Mouse (Mus musculus) liver, embryonic 16.5 days (tissue): ENCODE measurements around the gene Fzd9. TPM values are rescaled to one million over a fixed set of nuclear protein-coding genes. Genes with fewer than 3 reads are reported as not detected.
A peak's percentile ranks its signal among the peaks of the same experiment; 100 is the strongest.

Experiments used
- ATAC-seq: fragments of 200-750 bp; cut with Nextera tagmentation; 2 replicates; pipeline ENCODE4 v1.8.0; 2017; ENCODE audit warnings: low read depth, mild to moderate bottlenecking, moderate number of reproducible peaks, moderate library complexity
- H3K27ac ChIP-seq: fragments of 300-500 bp; sonication (generic); 2 replicates; pipeline ENCODE4 v1.5.1; 2014; ENCODE audit warnings: mild to moderate bottlenecking, low read length
- H3K27me3 ChIP-seq: fragments of 300-500 bp; sonication (generic); 2 replicates; pipeline ENCODE4 v1.6.1; 2014; ENCODE audit warnings: low read depth, low read length, mixed read lengths; ENCODE audit not compliant: control insufficient read depth, insufficient read depth
- H3K36me3 ChIP-seq: fragments of 300-500 bp; sonication (generic); 2 replicates; pipeline ENCODE4 v1.6.1; 2014; ENCODE audit warnings: mild to moderate bottlenecking; ENCODE audit not compliant: control insufficient read depth, insufficient read depth
- H3K4me1 ChIP-seq: fragments of 300-500 bp; sonication (generic); 2 replicates; pipeline ENCODE4 v1.6.1; 2014; ENCODE audit warnings: low read depth, low read length, mixed read lengths; ENCODE audit not compliant: control insufficient read depth
- H3K4me2 ChIP-seq: fragments of 300-500 bp; sonication (generic); 2 replicates; pipeline ENCODE4 v1.6.1; 2014; ENCODE audit warnings: low read depth, low read length, mixed read lengths
- H3K4me3 ChIP-seq: fragments of 300-500 bp; sonication (generic); 2 replicates; pipeline ENCODE4 v1.5.1; 2014; ENCODE audit warnings: low read depth, mild to moderate bottlenecking, low read length
- H3K9ac ChIP-seq: fragments of 300-500 bp; sonication (generic); 2 replicates; pipeline ENCODE4 v1.6.1; 2014; ENCODE audit warnings: low read depth, low read length
- H3K9me3 ChIP-seq: fragments of 300-500 bp; sonication (generic); replicated peaks from 2 replicates; pipeline ENCODE4 v1.6.1; 2016; ENCODE audit warnings: low read length; ENCODE audit not compliant: control insufficient read depth
- WGBS: fragments of 180-500 bp; shearing (Covaris S2); extraction: QIAGEN DNeasy Blood & Tissue Kit; methylation state at CpG from one replicate; pipeline ENCODE4 v1.1.7; 2014; ENCODE audit not compliant: insufficient replicate concordance; 5-methylcytosine and 5-hydroxymethylcytosine counted together
- polyA plus RNA-seq: library from polyadenylated mRNA; unstranded; fragments of >200 nt; fragmentation: Nextera tagmentation; extraction: Ambion mirVana; gene quantifications from 2 replicates; pipeline ENCODE4 v1.2.1, GENCODE M21; 2015

The Fzd9 gene
- polyA plus RNA-seq, 1 experiment from 2014 or later: 0.34 TPM

- Histone ChIP-seq H3K9ac (no peak overlapping the region), H3K27me3 (peaks cover 7% of the 10 kb centered on the region), H3K4me3 (no peak overlapping the region), H3K9me3 (no peaks in the 10 kb centered on the region), H3K27ac (no peak overlapping the region), H3K4me1 (no peaks in the 10 kb centered on the region), H3K36me3 (no peaks in the 10 kb centered on the region), H3K4me2 (no peak overlapping the region)
- ATAC-seq: no peak
- 37% methylated on average over 15 of the region's 15 CpGs for WGBS
These were observed 23.8 kb upstream of the Fzd9 start for GRCm38 (mm10) chr5:135274663-135275396.

GRCm38 (mm10) chr5:135271563-135272165, 20.6 kb upstream of the Fzd9 start:
- WGBS: 69% methylated on average over 12 of the region's 12 CpGs

GRCm38 (mm10) chr5:135270361-135270760, 19.3 kb upstream of the Fzd9 start:
- H3K27ac ChIP-seq: no peak overlapping the region
- no peak overlapping the region for H3K4me3 ChIP-seq
- H3K4me2 ChIP-seq: no peak overlapping the region
- no peaks in the 10 kb centered on the region for H3K27me3 ChIP-seq
- no peak for ATAC-seq
- no peaks in the 10 kb centered on the region for H3K36me3 ChIP-seq
- no peaks in the 10 kb centered on the region for H3K9me3 ChIP-seq
- no peaks in the 10 kb centered on the region for H3K4me1 ChIP-seq
- 62% methylated on average over 4 of the region's 4 CpGs for WGBS
- H3K9ac ChIP-seq: no peak overlapping the region

More at GRCm38 (mm10) chr5:135271563-135272165, 20.6 kb upstream of the Fzd9 start:
- Histone ChIP-seq H3K27ac (no peak overlapping the region), H3K4me1 (no peaks in the 10 kb centered on the region), H3K4me3 (no peak overlapping the region), H3K9me3 (no peaks in the 10 kb centered on the region), H3K9ac (no peak overlapping the region), H3K36me3 (no peaks in the 10 kb centered on the region), H3K27me3 (peaks cover 6% of the 10 kb centered on the region), H3K4me2 (no peak overlapping the region)
- ATAC-seq: no peak

GRCm38 (mm10) chr5:135269451-135269850, 18.4 kb upstream of the Fzd9 start:
- no peaks in the 10 kb centered on the region for H3K4me1 ChIP-seq
- H3K9ac ChIP-seq: no peak overlapping the region
- no peak for ATAC-seq
- no peaks in the 10 kb centered on the region for H3K27me3 ChIP-seq
- H3K9me3 ChIP-seq: no peaks in the 10 kb centered on the region
- no peak overlapping the region for H3K4me2 ChIP-seq
- no peak overlapping the region for H3K27ac ChIP-seq
- 54% methylated on average over 8 of the region's 8 CpGs for WGBS
- H3K36me3 ChIP-seq: no peaks in the 10 kb centered on the region
- H3K4me3 ChIP-seq: no peak overlapping the region

GRCm38 (mm10) chr5:135264548-135264947, 13.5 kb upstream of the Fzd9 start:
- Histone ChIP-seq H3K9ac (no peak overlapping the region), H3K4me1 (no peaks in the 10 kb centered on the region), H3K36me3 (no peaks in the 10 kb centered on the region), H3K4me3 (no peak overlapping the region), H3K9me3 (no peaks in the 10 kb centered on the region), H3K4me2 (peak overlapping the region; percentile 28; the same call in 1 of the 2 replicates), H3K27me3 (no peaks in the 10 kb centered on the region), H3K27ac (no peak overlapping the region)
- WGBS: 8% methylated on average over 9 of the region's 9 CpGs
- 0 out of 2 replicates have a peak, but pooled peaks have one; percentile 7 for ATAC-seq

GRCm38 (mm10) chr5:135263866-135264503, 13.0 kb upstream of the Fzd9 start:
- H3K4me1 ChIP-seq: no peaks in the 10 kb centered on the region
- no peaks in the 10 kb centered on the region for H3K27me3 ChIP-seq
- H3K4me3 ChIP-seq: no peak overlapping the region
- peak overlapping the region; percentile 28 for H3K4me2 ChIP-seq
- no peaks in the 10 kb centered on the region for H3K36me3 ChIP-seq
- no peak overlapping the region for H3K9ac ChIP-seq
- ATAC-seq: no peak
- 8% methylated on average over 17 of the region's 17 CpGs for whole genome bisulfite sequencing
- no peak overlapping the region for H3K27ac ChIP-seq
- H3K9me3 ChIP-seq: no peaks in the 10 kb centered on the region

GRCm38 (mm10) chr5:135258280-135259150, 7.5 kb upstream of the Fzd9 start:
- no peaks in the 10 kb centered on the region for H3K27me3 ChIP-seq
- 62% methylated on average over 30 of the region's 30 CpGs for WGBS
- no peak overlapping the region for H3K9ac ChIP-seq
- H3K27ac ChIP-seq: no peak overlapping the region
- no peak overlapping the region for H3K4me2 ChIP-seq
- H3K36me3 ChIP-seq: no peaks in the 10 kb centered on the region
- ATAC-seq: no peak
- H3K4me1 ChIP-seq: no peaks in the 10 kb centered on the region
- no peak overlapping the region for H3K4me3 ChIP-seq
- H3K9me3 ChIP-seq: no peaks in the 10 kb centered on the region

- no peak for ATAC-seq
- H3K4me1 ChIP-seq: no peaks in the 10 kb centered on the region
- no peak overlapping the region for H3K27ac ChIP-seq
- H3K4me3 ChIP-seq: no peak overlapping the region
- no peaks in the 10 kb centered on the region for H3K27me3 ChIP-seq
- H3K9ac ChIP-seq: no peak overlapping the region
- no peaks in the 10 kb centered on the region for H3K36me3 ChIP-seq
- WGBS: 68% methylated on average over 12 of the region's 12 CpGs
- no peak overlapping the region for H3K4me2 ChIP-seq
- no peaks in the 10 kb centered on the region for H3K9me3 ChIP-seq
These were observed 6.5 kb upstream of the Fzd9 start for GRCm38 (mm10) chr5:135257559-135257958.
